Mouse (Mus musculus): Measurements from ENCODE around the gene Psmb11. TPM values are rescaled to one million over a fixed set of nuclear protein-coding genes. Genes with fewer than 3 reads are reported as not detected.

The Psmb11 gene
- total RNA-seq, 2 experiments from 2014 or later: not detected

DNA sequence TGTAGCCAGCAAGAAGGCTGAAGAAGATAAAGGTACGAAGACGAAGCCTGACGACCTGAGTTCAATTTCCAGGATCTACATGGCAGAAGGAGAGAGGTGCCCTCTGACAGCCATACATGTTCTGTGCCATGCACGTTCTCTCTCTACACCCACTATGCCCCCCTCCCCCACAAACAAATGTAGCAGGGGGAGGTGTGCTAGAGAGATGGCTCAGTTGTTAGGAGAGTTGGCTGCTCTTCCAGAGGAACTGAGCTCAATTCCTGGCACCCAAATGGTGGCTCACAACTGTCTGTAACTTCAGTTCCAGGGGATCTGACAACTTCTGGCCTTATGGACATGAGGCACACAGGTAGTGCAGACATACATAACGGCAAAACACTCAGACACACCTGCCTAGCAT lies 55.1 kb downstream of the Psmb11 start:
- ATAC-seq (replicated peaks; ENCODE audit: low FRiP score, low TSS enrichment, poor library complexity, severe bottlenecking): no peak

GRCm38 (mm10) chr14:54678657-54679304 lies 57.5 kb downstream of the Psmb11 start:
- ATAC-seq (replicated peaks; ENCODE audit: low FRiP score, low TSS enrichment, poor library complexity, severe bottlenecking): no peak

Other genes starting within 250 kb of the Psmb11 start
- 8.8 and 12.9 TPM in 2 replicates for gene Slc7a7, start 203.7 kb upstream of the Psmb11 start, total RNA-seq (2014; fragmentation: Nextera tagmentation)
- gene Slc7a7, start 203.7 kb upstream of the Psmb11 start, total RNA-seq (2017): 8.2 and 10.6 TPM in 2 replicates
- 504 and 507 TPM in 2 replicates for gene Mrpl52, start 194.5 kb upstream of the Psmb11 start, total RNA-seq (2014; fragmentation: Nextera tagmentation)
- gene Mrpl52, start 194.5 kb upstream of the Psmb11 start, total RNA-seq (2017): 266 and 434 TPM in 2 replicates
- gene Mmp14, start 189.8 kb upstream of the Psmb11 start, total RNA-seq (2014; fragmentation: Nextera tagmentation): 39.2 and 44.9 TPM in 2 replicates
- gene Mmp14, start 189.8 kb upstream of the Psmb11 start, total RNA-seq (2017): 23.4 and 37.2 TPM in 2 replicates
- gene Lrp10, start 157.3 kb upstream of the Psmb11 start, total RNA-seq (2014; fragmentation: Nextera tagmentation): 38.4 and 38.6 TPM in 2 replicates
- gene Lrp10, start 157.3 kb upstream of the Psmb11 start, total RNA-seq (2017): 13.0 and 19.9 TPM in 2 replicates
- gene Rem2, start 145.3 kb upstream of the Psmb11 start, total RNA-seq (2014; fragmentation: Nextera tagmentation): 0.50 and 3.5 TPM in 2 replicates
- 0.80 and 2.0 TPM in 2 replicates for gene Rem2, start 145.3 kb upstream of the Psmb11 start, total RNA-seq (2017)
- 73.8 and 87.5 TPM in 2 replicates for gene Prmt5, start 103.9 kb upstream of the Psmb11 start, total RNA-seq (2014; fragmentation: Nextera tagmentation)
- 71.5 and 77.3 TPM in 2 replicates for gene Prmt5, start 103.9 kb upstream of the Psmb11 start, total RNA-seq (2017)
- gene Haus4, start 66.8 kb upstream of the Psmb11 start, total RNA-seq (2014; fragmentation: Nextera tagmentation): 94.2 and 97.3 TPM in 2 replicates
- gene Haus4, start 66.8 kb upstream of the Psmb11 start, total RNA-seq (2017): 60.5 and 68.2 TPM in 2 replicates
- gene Ajuba, start 43.9 kb upstream of the Psmb11 start, total RNA-seq (2014; fragmentation: Nextera tagmentation): not detected in 2 replicates
- 0.19 and 0.80 TPM in 2 replicates for gene Ajuba, start 43.9 kb upstream of the Psmb11 start, total RNA-seq (2017)
- 6.2 and 12.7 TPM in 2 replicates for gene 4931414P19Rik, start 15.4 kb upstream of the Psmb11 start, total RNA-seq (2014; fragmentation: Nextera tagmentation)
- 2.9 and 7.3 TPM in 2 replicates for gene 4931414P19Rik, start 15.4 kb upstream of the Psmb11 start, total RNA-seq (2017)
- 221 and 258 TPM in 2 replicates for gene Psmb5, start 3.4 kb upstream of the Psmb11 start, total RNA-seq (2014; fragmentation: Nextera tagmentation)
- gene Psmb5, start 3.4 kb upstream of the Psmb11 start, total RNA-seq (2017): 39.5 and 75.5 TPM in 2 replicates
- not detected in 2 replicates for gene Gm17606, start 19.5 kb downstream of the Psmb11 start, total RNA-seq (2014; fragmentation: Nextera tagmentation)
- not detected in 2 replicates for gene Gm17606, start 19.5 kb downstream of the Psmb11 start, total RNA-seq (2017)
- gene Cdh24, start 19.9 kb downstream of the Psmb11 start, total RNA-seq (2014; fragmentation: Nextera tagmentation): 2.3 and 2.5 TPM in 2 replicates
- 0.15 and 1.7 TPM in 2 replicates for gene Cdh24, start 19.9 kb downstream of the Psmb11 start, total RNA-seq (2017)
- gene 1700123O20Rik, start 64.8 kb downstream of the Psmb11 start, total RNA-seq (2014; fragmentation: Nextera tagmentation): 37.1 and 42.0 TPM in 2 replicates
- 42.4 and 58.4 TPM in 2 replicates for gene 1700123O20Rik, start 64.8 kb downstream of the Psmb11 start, total RNA-seq (2017)
- 222 and 244 TPM in 2 replicates for gene Acin1, start 65.5 kb downstream of the Psmb11 start, total RNA-seq (2014; fragmentation: Nextera tagmentation)
- gene Acin1, start 65.5 kb downstream of the Psmb11 start, total RNA-seq (2017): 267 and 293 TPM in 2 replicates
- not detected in 2 replicates for gene Gm29776, start 77.4 kb downstream of the Psmb11 start, total RNA-seq (2014; fragmentation: Nextera tagmentation)
- gene Gm29776, start 77.4 kb downstream of the Psmb11 start, total RNA-seq (2017): not detected in 2 replicates
- gene Cebpe, start 90.7 kb downstream of the Psmb11 start, total RNA-seq (2014; fragmentation: Nextera tagmentation): 1.4 and 5.7 TPM in 2 replicates
- gene Cebpe, start 90.7 kb downstream of the Psmb11 start, total RNA-seq (2017): not detected in 2 replicates
- gene Slc7a8, start 160.5 kb downstream of the Psmb11 start, total RNA-seq (2014; fragmentation: Nextera tagmentation): 0.13 and 0.37 TPM in 2 replicates
- gene Slc7a8, start 160.5 kb downstream of the Psmb11 start, total RNA-seq (2017): 0.34 TPM in 1 of 2 replicates, not detected in the other
- gene Rnf212b, start 192.7 kb downstream of the Psmb11 start, total RNA-seq (2014; fragmentation: Nextera tagmentation): not detected in 2 replicates
- gene Rnf212b, start 192.7 kb downstream of the Psmb11 start, total RNA-seq (2017): not detected in 2 replicates
- 1.2 and 16.1 TPM in 2 replicates for gene Homez, start 249.5 kb downstream of the Psmb11 start, total RNA-seq (2014; fragmentation: Nextera tagmentation)
- gene Homez, start 249.5 kb downstream of the Psmb11 start, total RNA-seq (2017): 1.5 and 6.1 TPM in 2 replicates

All from megakaryocyte-erythroid progenitor cell, adult 5-6 weeks (primary cell).